Mouse (Mus musculus): Measurements from ENCODE around the gene Nfib.

Nfib gene

GRCm38 (mm10) chr4:82540466-82540990, 165.0 kb downstream of the Nfib start:
- DNase-seq (ENCODE audit: low spot score in 2 of 2) = no peak

GRCm38 (mm10) chr4:82540048-82540410, 165.5 kb downstream of the Nfib start:
- DNase-seq (ENCODE audit: low spot score in 2 of 2) = no peak

- no peak for DNase-seq (ENCODE audit: low spot score in 2 of 2)
Measured at GRCm38 (mm10) chr4:82539406-82540047, 166.0 kb downstream of the Nfib start.

DNA sequence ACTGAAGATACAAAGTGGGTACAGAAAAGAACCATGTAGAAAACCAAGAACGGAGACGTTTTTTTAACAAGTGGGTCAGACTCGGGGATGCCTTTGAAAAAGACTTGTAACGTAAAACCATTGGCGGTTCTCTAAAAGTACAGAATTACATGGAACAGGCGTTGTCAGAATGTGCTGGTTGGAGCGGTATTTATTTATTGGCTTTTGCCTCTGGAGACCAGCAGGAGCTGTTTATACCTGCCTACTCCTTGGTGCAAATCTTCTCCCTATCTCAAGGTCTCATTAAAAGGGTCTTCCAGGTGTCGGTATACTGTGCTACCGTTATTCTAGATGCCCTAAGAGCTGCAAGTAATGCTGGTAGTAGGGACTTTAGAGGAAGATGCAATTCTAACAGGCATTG, 166.7 kb downstream of the Nfib start:
- no peak for DNase-seq (ENCODE audit: low spot score in 2 of 2)

DNA sequence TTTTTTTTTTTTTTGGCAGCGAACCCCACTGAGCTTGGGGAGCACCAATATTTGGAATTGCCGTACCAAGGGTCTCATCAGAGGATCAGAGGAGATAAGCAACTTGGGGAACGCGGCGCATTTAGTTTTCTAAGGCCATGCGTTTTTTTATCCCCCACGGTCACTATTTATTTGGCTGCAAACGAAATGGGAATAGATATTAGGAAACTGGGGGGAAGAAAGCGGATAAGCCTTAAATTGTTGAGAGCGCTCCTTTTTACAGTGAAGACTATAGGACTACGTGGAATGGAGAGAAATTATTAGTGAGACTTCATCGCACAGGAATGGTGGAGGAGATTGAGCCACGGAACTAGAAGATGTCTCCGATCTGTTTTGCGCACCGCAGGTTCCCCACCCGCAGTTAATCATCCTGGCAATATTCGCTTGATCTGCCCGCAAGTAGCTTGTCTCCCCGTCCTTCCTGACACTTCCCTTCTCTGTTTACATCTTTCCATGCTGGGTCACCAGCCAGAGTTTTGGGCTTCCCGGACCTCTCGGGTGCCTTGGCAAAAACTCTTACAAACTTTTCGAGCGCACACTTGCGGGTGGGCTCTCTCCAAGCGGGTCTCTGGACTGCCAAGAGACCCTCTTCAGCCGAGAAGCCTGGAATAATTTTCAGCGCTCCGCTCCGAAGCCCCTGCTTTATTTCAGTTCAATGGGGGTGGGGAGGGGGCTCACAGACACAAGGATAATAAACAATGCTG, 167.3 kb downstream of the Nfib start:
- DNase-seq (ENCODE audit: low spot score in 2 of 2) = no peak

DNA sequence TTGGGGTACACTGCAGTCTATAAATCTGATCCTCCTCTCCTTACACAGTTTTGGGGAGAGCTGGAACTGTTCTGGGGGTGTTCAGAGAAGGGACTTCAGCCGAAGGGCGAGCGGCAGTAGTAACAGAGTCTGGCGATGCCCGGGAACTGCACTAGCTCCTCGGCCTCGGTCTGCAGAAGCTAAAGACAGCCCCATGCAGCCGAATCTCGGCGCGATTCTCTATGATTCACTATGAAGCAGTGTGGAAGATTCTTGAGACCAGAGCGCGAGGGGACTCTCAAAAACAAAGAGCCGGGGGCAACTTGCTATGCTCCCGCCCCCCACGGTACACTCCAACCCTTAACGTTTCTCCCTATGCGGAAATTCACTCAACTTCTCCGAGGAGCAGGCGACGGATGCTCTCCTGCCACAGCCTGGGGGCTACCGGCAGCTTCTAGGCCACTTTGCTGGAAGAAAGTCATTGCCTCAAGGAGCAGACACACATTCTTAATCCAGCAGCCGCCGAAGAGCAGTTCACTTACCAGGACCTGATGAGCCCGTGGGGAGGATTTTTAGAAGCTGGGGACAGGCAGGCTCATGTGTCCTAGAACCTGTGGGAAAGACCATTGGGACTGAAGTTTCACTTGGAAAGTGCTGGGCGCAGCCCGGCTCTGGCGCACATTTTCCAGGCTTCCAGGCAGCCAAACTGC, 168.1 kb downstream of the Nfib start:
- no peak for DNase-seq (ENCODE audit: low spot score in 2 of 2)

GRCm38 (mm10) chr4:82536435-82537278, 168.9 kb downstream of the Nfib start:
- DNase-seq (ENCODE audit: low spot score in 2 of 2) = no peak

- DNase-seq (ENCODE audit: low spot score in 2 of 2) = no peak
Measured at GRCm38 (mm10) chr4:82535606-82536434, 169.7 kb downstream of the Nfib start.

- no peak for DNase-seq (ENCODE audit: low spot score in 2 of 2)
Measured at GRCm38 (mm10) chr4:82533231-82533630, 172.3 kb downstream of the Nfib start.

- no peak for DNase-seq (ENCODE audit: low spot score in 2 of 2)
Measured at GRCm38 (mm10) chr4:82532443-82533191, 172.9 kb downstream of the Nfib start.

GRCm38 (mm10) chr4:82531977-82532376, 173.6 kb downstream of the Nfib start:
- DNase-seq (ENCODE audit: low spot score in 2 of 2) = no peak

- no peak for DNase-seq (ENCODE audit: low spot score in 2 of 2)
Measured at GRCm38 (mm10) chr4:82530875-82531353, 174.6 kb downstream of the Nfib start.

DNA sequence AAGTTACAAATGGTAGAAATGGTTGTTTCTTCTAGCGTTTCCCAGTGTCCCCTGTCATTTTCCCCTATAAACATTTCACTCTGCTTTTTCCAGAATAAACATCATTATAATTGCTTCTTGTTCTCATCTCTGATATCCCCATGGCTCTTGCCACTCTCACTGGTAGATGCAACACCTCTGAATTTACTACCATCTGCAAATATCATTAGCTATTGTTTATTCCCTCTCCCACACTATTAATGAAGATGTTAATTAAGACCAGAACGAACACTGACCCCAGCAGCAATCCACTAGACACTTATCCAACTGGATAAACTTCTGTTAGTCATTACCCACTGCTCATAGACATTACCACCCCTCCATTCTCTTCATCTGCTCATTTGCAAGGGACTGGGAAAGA, 176.6 kb downstream of the Nfib start:
- DNase-seq (ENCODE audit: low spot score in 2 of 2) = no peak

GRCm38 (mm10) chr4:82519935-82520334, 185.6 kb downstream of the Nfib start:
- no peak for DNase-seq (ENCODE audit: low spot score in 2 of 2)

GRCm38 (mm10) chr4:82518132-82518531, 187.4 kb downstream of the Nfib start:
- no peak for DNase-seq (ENCODE audit: low spot score in 2 of 2)

DNA sequence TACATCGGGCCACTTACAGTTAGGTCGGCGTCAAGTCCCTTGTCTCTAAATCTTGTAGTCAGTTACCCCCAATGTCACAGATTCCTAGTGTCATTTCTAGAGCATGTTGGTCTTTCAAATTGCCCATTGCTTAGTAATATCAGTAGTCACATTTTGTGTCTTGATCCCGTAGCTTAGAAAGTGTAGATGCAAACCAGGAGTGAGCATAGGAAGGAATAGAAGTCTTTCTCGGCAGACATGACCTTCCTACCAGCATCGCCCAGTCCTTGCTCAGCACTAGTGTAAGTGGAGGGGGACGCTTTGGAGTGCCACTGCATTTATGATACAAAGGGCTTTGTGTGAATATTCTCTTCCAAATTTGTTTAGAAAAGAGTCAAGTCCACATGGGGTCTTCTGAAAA, 188.2 kb downstream of the Nfib start:
- DNase-seq (ENCODE audit: low spot score in 2 of 2) = no peak

- no peak for DNase-seq (ENCODE audit: low spot score in 2 of 2)
Measured at GRCm38 (mm10) chr4:82516211-82516795, 189.2 kb downstream of the Nfib start.

GRCm38 (mm10) chr4:82514921-82515320, 190.6 kb downstream of the Nfib start:
- DNase-seq (ENCODE audit: low spot score in 2 of 2) = no peak

DNA sequence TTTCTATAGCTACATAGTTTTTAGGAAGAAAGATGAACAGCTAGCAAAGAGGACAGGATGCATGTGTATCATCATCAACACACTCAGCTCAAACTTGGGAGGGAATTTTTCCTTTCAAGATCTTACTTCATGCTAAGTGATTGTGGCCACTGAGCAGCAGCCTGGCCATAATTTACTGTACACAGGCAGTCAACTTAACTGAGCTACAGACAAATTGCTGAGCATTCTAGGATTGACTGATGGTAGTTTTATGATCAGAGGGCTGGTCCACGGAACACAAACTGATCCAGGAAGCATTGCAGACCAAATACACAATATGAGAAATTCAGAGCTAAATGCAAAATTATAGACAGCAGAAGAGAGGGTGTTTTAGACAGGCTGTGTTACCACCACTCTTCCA, 191.2 kb downstream of the Nfib start:
- no peak for DNase-seq (ENCODE audit: low spot score in 2 of 2)

- no peak for DNase-seq (ENCODE audit: low spot score in 2 of 2)
Measured at GRCm38 (mm10) chr4:82513426-82513750, 192.2 kb downstream of the Nfib start.
